Mouse (Mus musculus): ENCODE results near the gene Dstyk.

Dstyk gene

DNA sequence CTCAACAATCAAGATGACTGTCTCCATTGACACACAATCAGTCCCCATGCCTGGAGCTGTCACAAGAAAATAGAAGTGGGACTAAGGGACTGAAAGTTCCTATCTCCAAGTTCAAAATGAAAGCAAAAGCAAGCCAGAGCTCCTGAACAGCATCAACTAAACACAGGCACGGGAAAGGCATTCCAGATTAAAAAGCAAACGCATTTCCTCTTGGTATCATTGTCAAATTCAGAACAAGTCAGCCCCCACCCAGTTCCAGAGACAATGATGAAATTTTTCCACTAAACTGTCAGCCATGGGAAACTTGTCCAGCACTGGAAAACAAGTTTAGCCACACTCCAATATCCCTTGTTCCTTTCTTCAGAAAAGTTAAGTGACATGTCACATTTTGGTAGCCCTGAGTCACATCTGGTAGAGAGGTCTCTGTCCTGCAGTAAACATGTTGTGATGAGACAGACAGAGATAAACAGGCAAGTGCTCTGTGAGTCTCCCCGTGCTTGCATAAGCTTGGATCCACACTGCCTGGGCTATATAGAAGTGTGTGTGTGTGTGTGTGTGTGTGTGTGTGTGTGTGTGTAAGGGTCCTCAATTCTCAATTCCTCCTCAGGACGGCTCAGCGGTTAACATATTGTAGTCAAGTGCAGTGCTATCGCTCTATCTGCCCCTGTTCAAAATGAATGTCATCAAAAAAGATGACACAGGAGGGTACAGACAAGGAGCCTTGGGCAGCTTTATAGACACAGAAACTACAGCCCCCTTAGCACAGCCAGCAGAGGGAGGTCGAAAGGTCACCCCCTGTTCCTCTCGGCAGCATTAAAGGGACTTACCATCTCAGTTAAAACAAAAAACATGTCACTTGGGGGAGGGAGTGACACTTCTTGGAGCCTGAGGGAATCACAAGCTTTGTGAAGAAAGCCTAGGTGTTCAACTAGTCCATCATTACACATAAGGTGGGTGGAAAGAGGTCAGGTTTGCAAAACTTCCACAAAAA is 28.2 kb upstream of the Dstyk start:
- no peak for DNase-seq (ENCODE audit: low read depth, low spot score)

- DNase-seq (ENCODE audit: low read depth, low spot score), result no peak
Observed at GRCm38 (mm10) chr1:132389886-132390585, 27.3 kb upstream of the Dstyk start.

DNA sequence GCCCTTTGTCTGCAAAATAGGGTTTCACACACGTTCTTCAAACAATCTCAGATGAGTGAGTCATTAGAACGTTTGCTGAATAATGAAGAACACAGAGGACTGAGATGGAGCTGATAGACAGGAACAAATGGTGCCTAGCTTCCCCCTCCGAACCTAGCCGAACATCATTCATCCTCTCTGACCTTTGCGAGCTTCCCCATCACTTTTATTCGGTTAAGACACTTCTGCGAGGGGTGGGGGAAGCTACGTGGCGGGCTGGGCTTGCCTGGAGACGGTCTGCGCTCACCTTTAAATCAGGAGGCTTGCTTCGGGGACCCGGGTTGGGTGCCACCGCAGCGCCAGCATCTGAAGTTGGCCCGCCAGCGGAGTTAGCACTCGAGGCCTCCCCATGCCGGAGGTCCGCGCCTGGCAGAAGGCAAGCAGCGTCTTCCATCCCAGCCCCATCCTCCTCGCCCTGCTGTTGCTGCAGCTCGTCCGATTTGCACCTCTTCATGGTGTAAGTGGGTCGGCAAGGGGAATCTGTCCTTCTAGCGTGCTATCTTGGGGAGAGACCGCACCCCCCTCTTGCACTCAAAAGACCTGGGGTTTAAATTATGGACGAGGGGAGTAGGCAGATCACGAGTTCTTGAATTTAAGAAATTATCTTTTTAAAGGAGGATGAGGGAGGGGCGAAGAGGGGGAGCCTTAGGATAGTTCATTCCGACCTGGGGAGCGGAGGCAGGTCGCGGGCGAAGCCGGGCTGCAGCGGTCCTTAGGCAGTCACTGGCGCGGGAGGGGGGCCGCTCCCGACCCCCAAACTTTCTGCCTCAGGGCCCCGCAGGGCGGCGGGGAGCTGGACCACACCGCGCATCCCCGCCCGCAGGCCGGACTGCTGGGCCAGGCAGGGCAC is 26.4 kb upstream of the Dstyk start, which contains the start of gene Tmcc2:
Tmcc2 (minus strand) TSS at position 591 of the 889 bp plus-strand sequence.
- no peak for DNase-seq (ENCODE audit: low read depth, low spot score)

DNA sequence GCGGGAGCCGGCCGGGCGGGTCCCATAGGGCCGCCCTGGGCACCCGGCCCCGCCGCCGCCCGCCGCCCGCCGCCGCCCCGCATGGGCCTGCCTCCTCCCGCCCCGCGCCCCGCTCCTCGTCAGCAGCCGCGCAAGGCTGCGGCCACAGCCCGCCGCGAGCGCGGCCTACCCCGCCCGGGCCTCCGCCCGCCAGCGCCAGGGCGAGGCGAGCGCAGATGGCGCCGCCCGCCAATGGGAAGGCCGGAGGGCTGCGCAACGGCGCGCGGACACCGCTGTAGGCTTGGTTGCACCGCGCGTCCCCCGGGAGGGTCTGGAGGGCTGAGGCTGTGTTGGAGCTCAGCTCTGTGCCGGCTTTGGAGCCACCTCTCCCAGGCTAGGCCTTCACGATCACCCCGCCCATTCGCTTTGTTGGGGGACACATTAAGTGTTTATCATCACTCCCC is 25.8 kb upstream of the Dstyk start:
- DNase-seq (ENCODE audit: low read depth, low spot score), result no peak

GRCm38 (mm10) chr1:132392872-132393271 is 24.5 kb upstream of the Dstyk start:
- no peak for DNase-seq (ENCODE audit: low read depth, low spot score)

GRCm38 (mm10) chr1:132396705-132397104 is 20.6 kb upstream of the Dstyk start:
- no peak for DNase-seq (ENCODE audit: low read depth, low spot score)

- no peak for DNase-seq (ENCODE audit: low read depth, low spot score)
Observed at GRCm38 (mm10) chr1:132400538-132400937, 16.8 kb upstream of the Dstyk start.

GRCm38 (mm10) chr1:132401843-132402242 is 15.5 kb upstream of the Dstyk start:
- no peak for DNase-seq (ENCODE audit: low read depth, low spot score)

- no peak for DNase-seq (ENCODE audit: low read depth, low spot score)
Observed at GRCm38 (mm10) chr1:132410657-132411056, 6.7 kb upstream of the Dstyk start.

GRCm38 (mm10) chr1:132416244-132416942 is 962 bp upstream of the Dstyk start:
- DNase-seq (ENCODE audit: low read depth, low spot score), result no peak

- DNase-seq (ENCODE audit: low read depth, low spot score), result no peak
Observed at GRCm38 (mm10) chr1:132416943-132417290, 438 bp upstream of the Dstyk start.

- DNase-seq (ENCODE audit: low read depth, low spot score), result no peak
Observed at GRCm38 (mm10) chr1:132420206-132420605, 2.9 kb downstream of the Dstyk start.

- no peak for DNase-seq (ENCODE audit: low read depth, low spot score)
Observed at GRCm38 (mm10) chr1:132420662-132421061, 3.3 kb downstream of the Dstyk start.

DNA sequence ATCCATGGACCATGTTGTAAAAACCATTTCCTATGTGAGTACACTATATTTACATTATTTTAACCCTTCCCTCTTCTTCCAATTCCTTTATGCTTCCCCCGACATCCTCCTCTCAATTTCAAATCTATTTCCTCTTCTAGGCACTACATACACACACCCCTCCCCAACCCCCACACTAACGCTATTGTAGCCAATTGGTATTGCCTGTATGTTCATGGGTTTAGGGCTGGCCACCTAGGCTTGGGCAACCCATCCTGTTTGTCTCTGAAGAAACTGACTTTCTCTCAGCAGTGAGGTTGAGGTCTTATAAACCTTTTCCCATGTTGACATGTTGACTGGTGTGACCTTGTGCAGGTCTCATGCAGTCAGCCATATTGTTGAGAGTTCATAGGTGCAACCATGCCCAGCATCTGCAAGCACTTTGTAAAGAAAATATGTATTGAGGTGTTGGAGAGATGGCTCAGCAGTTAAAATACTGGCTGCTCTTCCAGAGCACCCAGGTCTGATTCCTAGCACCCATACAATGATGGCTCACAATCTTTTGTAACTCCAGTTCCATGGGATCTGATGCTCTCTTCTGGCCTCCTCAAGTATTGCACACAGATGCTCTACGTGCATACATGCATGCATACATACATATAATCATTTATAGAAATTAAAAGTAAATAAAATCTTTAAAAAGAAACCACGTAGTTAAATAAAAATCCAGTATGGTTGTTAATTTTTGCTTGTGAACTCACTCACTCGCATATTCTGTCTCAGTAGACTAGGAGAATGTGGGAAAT is 5.7 kb downstream of the Dstyk start:
- DNase-seq (ENCODE audit: low read depth, low spot score), result no peak

- DNase-seq (ENCODE audit: low read depth, low spot score), result no peak
Observed at GRCm38 (mm10) chr1:132425600-132425999, 8.2 kb downstream of the Dstyk start.

DNA sequence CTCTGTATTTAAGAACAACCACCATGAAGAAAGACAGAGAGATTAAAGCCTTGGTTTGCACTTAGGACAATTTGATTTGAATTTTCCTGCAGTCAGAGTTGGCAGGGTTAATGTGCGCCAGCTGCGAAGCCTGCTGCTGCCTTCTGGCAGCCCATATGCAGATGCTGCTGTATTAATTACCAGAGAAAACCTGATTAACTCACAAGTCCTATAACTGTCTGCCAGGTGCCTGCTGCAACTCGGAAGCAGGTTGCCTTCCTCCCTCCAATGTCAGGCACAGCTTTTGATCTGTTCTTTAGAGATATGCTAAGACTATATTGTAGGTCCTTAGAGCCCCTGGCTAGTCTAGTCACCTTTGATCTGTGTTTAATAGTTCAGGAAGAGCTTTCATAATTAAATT is 13.5 kb downstream of the Dstyk start:
- no peak for DNase-seq (ENCODE audit: low read depth, low spot score)

- DNase-seq (ENCODE audit: low read depth, low spot score), result no peak
Observed at GRCm38 (mm10) chr1:132431716-132432115, 14.4 kb downstream of the Dstyk start.

GRCm38 (mm10) chr1:132433349-132433748 is 16.0 kb downstream of the Dstyk start:
- DNase-seq (ENCODE audit: low read depth, low spot score), result no peak

GRCm38 (mm10) chr1:132434032-132434431 is 16.7 kb downstream of the Dstyk start:
- no peak for DNase-seq (ENCODE audit: low read depth, low spot score)

GRCm38 (mm10) chr1:132436320-132436958 is 19.1 kb downstream of the Dstyk start:
- no peak for DNase-seq (ENCODE audit: low read depth, low spot score)
